Mouse (Mus musculus) CD8-positive naive resting alpha-beta T cell, adult 57 days (primary cell): ENCODE data around the gene Obox6. TPM values are rescaled to one million over a fixed set of nuclear protein-coding genes. Genes with fewer than 3 reads are reported as not detected.

Experiments
- total RNA-seq: library from RNA; stranded (reverse); gene quantifications from one replicate; pipeline ENCODE4 v1.2.4, GENCODE M21; 2023

Gene Obox6
- total RNA-seq, result not detected

GRCm38 (mm10) chr7:15839578-15839977 is at the start of gene Obox6:
TSS of gene Obox6 (minus strand) at chr7:15839678.

GRCm38 (mm10) chr7:15882317-15882716 is 42.8 kb upstream of the Obox6 start, which contains the start of gene Crxos:
TSS of gene Crxos (plus strand) at chr7:15882617.

DNA sequence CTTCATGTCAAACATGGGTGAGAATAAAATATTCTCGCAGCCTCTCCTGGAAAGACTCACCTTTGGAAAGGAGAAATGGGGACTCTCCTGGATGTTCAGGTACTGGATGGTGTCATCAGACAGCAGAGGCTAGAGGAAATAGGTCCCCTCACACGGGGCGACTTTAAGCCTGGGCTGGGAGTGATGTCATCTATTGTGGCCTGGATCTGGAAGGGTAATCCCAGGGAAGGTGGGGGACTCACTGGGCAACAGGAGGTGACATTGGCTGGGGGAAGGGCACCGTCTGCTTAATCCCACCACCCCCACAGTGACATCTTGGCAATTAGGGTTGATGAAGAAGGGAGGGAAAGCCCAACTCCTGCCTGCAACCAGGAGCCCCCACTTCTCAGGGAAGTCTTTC is 40.3 kb upstream of the Obox6 start, which contains the start of gene Crx:
Crx (minus strand) TSS at position 213 of the 400 bp plus-strand sequence.

Other genes with a start within 250 kb of the Obox6 start
- not detected for gene Obox3, start 199.8 kb downstream of the Obox6 start, total RNA-seq
- gene Obox5, start 89.5 kb downstream of the Obox6 start, total RNA-seq, result not detected
- not detected for gene Crx, start 40.3 kb upstream of the Obox6 start, total RNA-seq
- not detected for gene Crxos, start 42.9 kb upstream of the Obox6 start, total RNA-seq
- 190 TPM for gene Selenow, start 82.7 kb upstream of the Obox6 start, total RNA-seq
- 534 TPM for gene Nop53, start 106.4 kb upstream of the Obox6 start, total RNA-seq
- gene Ehd2, start 127.9 kb upstream of the Obox6 start, total RNA-seq, result 0.86 TPM
- 77.1 TPM for gene Bicra, start 208.2 kb upstream of the Obox6 start, total RNA-seq
- not detected for gene Zfp541, start 222.1 kb upstream of the Obox6 start, total RNA-seq